13 mouse cellular contexts compared by ENCODE assay signal in the genomic region with DNA sequence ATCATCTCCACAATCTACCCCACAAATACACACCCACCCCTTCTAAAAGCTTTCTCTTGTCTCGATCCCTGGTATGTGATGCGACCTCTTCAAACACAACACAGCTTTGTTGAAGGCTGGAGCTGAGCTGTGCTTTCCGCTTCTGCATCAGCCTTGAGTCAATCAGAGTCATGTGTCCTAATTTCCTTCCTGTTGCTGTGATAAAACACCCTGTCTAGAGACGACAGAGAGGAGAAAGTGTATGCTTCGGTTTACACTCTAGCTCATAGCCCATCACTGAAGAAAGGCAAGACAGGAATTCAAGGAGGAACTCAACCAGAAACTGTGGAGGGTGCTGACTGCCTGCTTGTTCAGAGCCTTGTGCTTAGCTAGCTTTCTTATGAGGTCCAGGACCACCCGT. TPM values are rescaled to one million over a fixed set of nuclear protein-coding genes. Genes with fewer than 3 reads are reported as not detected.
A peak's percentile ranks its signal among the peaks of the same experiment; 100 is the strongest.
DNase-seq lines count a peak whose midpoint lies in the region; ATAC-seq lines count a peak whose summit lies in the region.
"Had no signal": no experiment of that assay in that cellular context is flagged by ENCODE, and none has a peak within 500 bp of the region (broad histone marks: within the 10 kb centered on the region; RNA-seq: fewer than 3 reads in every experiment).

No protein-coding gene starts in this region.

- no peaks in the 10 kb centered on the region for H3K9me3 ChIP-seq in kidney, embryonic 15.5 days (replicated peaks)
- H3K9me3 ChIP-seq: limb, embryonic 15.5 days had no signal

- H3K9ac ChIP-seq in kidney, embryonic 15.5 days = no peak overlapping the region
- H3K9ac ChIP-seq: limb, embryonic 15.5 days had no signal

- no peaks in the 10 kb centered on the region for H3K27me3 ChIP-seq in kidney, embryonic 15.5 days
- H3K27me3 ChIP-seq: limb, embryonic 15.5 days; Patski had no signal

- H3K4me2 ChIP-seq in kidney, embryonic 15.5 days = no peak overlapping the region
- H3K4me2 ChIP-seq: limb, embryonic 15.5 days had no signal

- H3K27ac ChIP-seq in kidney, embryonic 15.5 days = 0 out of 2 replicates have a peak overlapping the region, but pooled peaks have one; percentile 28
- H3K27ac ChIP-seq: limb, embryonic 15.5 days had no signal

- H3K4me3 ChIP-seq in kidney, embryonic 15.5 days (replicated peaks) = no peak overlapping the region
- H3K4me3 ChIP-seq: limb, embryonic 15.5 days had no signal

- H3K36me3 ChIP-seq in kidney, embryonic 15.5 days = no peaks in the 10 kb centered on the region

- WGBS in kidney, embryonic 15.5 days = 64% methylated on average over 6 of the region's 6 CpGs

- intact Hi-C loops in heart, postnatal 14 days (cut with DNase I) = no loop called here

- peaks cover 37% of the 10 kb centered on the region for H3K4me1 ChIP-seq in kidney, embryonic 15.5 days

- no peak for ATAC-seq in kidney, embryonic 15.5 days (replicated peaks; ENCODE audit: low FRiP score)
- peak; percentile 85 for ATAC-seq in megakaryocyte, adult 5-6 weeks (ENCODE audit: poor library complexity, severe bottlenecking)
- ATAC-seq: forebrain, embryonic 16.5 days; Patski had no signal

- DNase-seq in heart, adult 11 months = peak; percentile 89
- no peak for DNase-seq in heart, postnatal 14 days
- DNase-seq in kidney, adult 11 months = no peak
- DNase-seq in T-cell, adult 2 months (ENCODE audit: low spot score) = peak; percentile 63
- DNase-seq in cerebellum, adult 11 months = no peak
- DNase-seq in frontal cortex, adult 2 months (ENCODE audit: extremely low spot score in 1 of 2, low spot score in 1 of 2) = no peak
- DNase-seq: embryo, embryonic 11 days; midbrain, embryonic 14.5 days had no signal

RNA-seq across cellular contexts. Expression of gene Fnbp1, which starts 33.6 kb away (rescaled TPM):
- 10 to 100 TPM; 49.5 to 51.9 TPM for total RNA-seq in heart, postnatal 14 days (2021)
- polyA plus RNA-seq in kidney, embryonic 15.5 days (2015; fragmentation: Nextera tagmentation; extraction: Ambion mirVana) = 19.1 and 22.4 TPM in 2 replicates
- total RNA-seq in megakaryocyte, adult 5-6 weeks (2015) = 62.0 and 64.1 TPM in 2 replicates
- 39.0 and 48.7 TPM in 2 replicates for total RNA-seq in megakaryocyte, adult 5-6 weeks (2017)
- polyA plus RNA-seq in frontal cortex, adult 2 months (2012; rRNA removed) = 95.9 and 101 TPM in 2 replicates

RNA-seq across cellular contexts. Expression of gene Gpr107, which starts 43.9 kb away (rescaled TPM):
- total RNA-seq in heart, postnatal 14 days (2021) = 10 to 100 TPM; 39.2 to 41.7 TPM
- 37.0 and 37.9 TPM in 2 replicates for polyA plus RNA-seq in kidney, embryonic 15.5 days (2015; fragmentation: Nextera tagmentation; extraction: Ambion mirVana)
- total RNA-seq in megakaryocyte, adult 5-6 weeks (2015) = 22.1 and 22.2 TPM in 2 replicates
- total RNA-seq in megakaryocyte, adult 5-6 weeks (2017) = 29.2 and 32.1 TPM in 2 replicates
- polyA plus RNA-seq in frontal cortex, adult 2 months (2012; rRNA removed) = 28.0 and 30.4 TPM in 2 replicates

Comparison
In these comparisons a context has a peak if more than half of its experiments do, and no peak if none do; other contexts are left out.
1. DNase-seq: peak in heart, adult 11 months (single experiment) and T-cell, adult 2 months (single experiment); none in heart, postnatal 14 days (0 of 2), kidney, adult 11 months (single experiment), cerebellum, adult 11 months (single experiment) and frontal cortex, adult 2 months (0 of 2).